ENCODE assay signal across 8 mouse cellular contexts in genomic region chr10:128084160-128084559, GRCm38 (mm10). TPM values are rescaled to one million over a fixed set of nuclear protein-coding genes. Genes with fewer than 3 reads are reported as not detected.
A peak's percentile ranks its signal among the peaks of the same experiment; 100 is the strongest.
DNase-seq lines count a peak whose midpoint lies in the region; ATAC-seq and TF ChIP-seq lines count a peak whose summit lies in the region.

No protein-coding gene starts in this region.

- H3K4me1 ChIP-seq in heart, adult 2 months (ENCODE audit: control insufficient read depth, insufficient read depth, low read length): peaks cover 6% of the 10 kb centered on the region
- H3K4me1 ChIP-seq in CH12.LX (ENCODE audit: control insufficient read depth in 1 of 2, insufficient read depth in 2 of 2): peaks cover 3 to 44% of the 10 kb centered on the region in 2 experiments; a peak in 3 of 4 replicates
- peaks cover 3% of the 10 kb centered on the region; the same call in 1 of the 2 replicates for H3K4me1 ChIP-seq in forebrain, embryonic 11.5 days (replicated peaks; ENCODE audit: control insufficient read depth, insufficient read depth, low read length)
- H3K4me1 ChIP-seq in liver, embryonic 13.5 days (replicated peaks): peaks cover 54% of the 10 kb centered on the region

- no peak for TF ChIP-seq CTCF in heart, adult 2 months (IDR thresholded peaks at IDR 0.05)
- no peak for TF ChIP-seq CTCF in CH12.LX (conservative IDR thresholded peaks at IDR 0.05 in 1 of 2, IDR thresholded peaks at IDR 0.05 in 1 of 2; ENCODE audit: low read depth in 2 of 2, low read length in 2 of 2)

- in situ Hi-C loops in CH12.LX (cut with MboI; ENCODE audit: low pct_ligation_motif_present, low pct_unique_long_range_greater_than_20kb, low sequenced_read_pairs): no loop called here

- peaks cover 39% of the 10 kb centered on the region for H3K36me3 ChIP-seq in heart, adult 2 months (ENCODE audit: control insufficient read depth, insufficient read depth, low read length)
- peaks cover 37 to 49% of the 10 kb centered on the region in 2 experiments for H3K36me3 ChIP-seq in CH12.LX (replicated peaks in 1 of 2; ENCODE audit: control insufficient read depth in 1 of 2, insufficient read depth in 1 of 2, low read length in 1 of 2)
- peaks cover 22% of the 10 kb centered on the region for H3K36me3 ChIP-seq in forebrain, embryonic 11.5 days (ENCODE audit: control insufficient read depth, insufficient read depth, low read length)
- H3K36me3 ChIP-seq in liver, embryonic 13.5 days: peaks cover 52% of the 10 kb centered on the region

- intact Hi-C loops in heart, adult 2 months (cut with DNase I): no loop called here

- H3K27me3 ChIP-seq in heart, adult 2 months (ENCODE audit: control insufficient read depth, insufficient read depth, low read length): no peaks in the 10 kb centered on the region
- H3K27me3 ChIP-seq in CH12.LX (replicated peaks): no peaks in the 10 kb centered on the region
- no peaks in the 10 kb centered on the region for H3K27me3 ChIP-seq in forebrain, embryonic 11.5 days (ENCODE audit: control insufficient read depth, insufficient read depth, low read length)
- no peaks in the 10 kb centered on the region for H3K27me3 ChIP-seq in liver, embryonic 13.5 days

- DNase-seq in heart, adult 2 months: no peak
- DNase-seq in heart, adult 18-20 months: no peak
- DNase-seq in CH12.LX (ENCODE audit: extremely low read depth): no peak
- DNase-seq in forebrain, embryonic 11.5 days (ENCODE audit: low spot score): no peak
- DNase-seq in liver, embryonic 13.5 days: no peak
- DNase-seq in left cerebral cortex, adult 18-20 months (ENCODE audit: low spot score in 2 of 2): no peak
- DNase-seq in gastrocnemius, postnatal 10 days: no peak
- DNase-seq in yolk sac, embryonic 10.5 days (ENCODE audit: low spot score): no peak

- dilution Hi-C loops in CH12.LX (cut with MboI; ENCODE audit: extremely low pct_ligation_motif_present, extremely low pct_unique_long_range_greater_than_20kb, low sequenced_read_pairs): no loop called here

- peak overlapping the region; percentile 86 for H3K9ac ChIP-seq in heart, adult 2 months (ENCODE audit: low read depth, low read length)
- peak overlapping the region; percentile 98 for H3K9ac ChIP-seq in CH12.LX (ENCODE audit: insufficient read depth, low read depth)
- peak overlapping the region; percentile 98 for H3K9ac ChIP-seq in forebrain, embryonic 11.5 days (ENCODE audit: low read length)
- peak overlapping the region; percentile 97 for H3K9ac ChIP-seq in liver, embryonic 13.5 days

- 0 out of 2 replicates have a peak, but pooled peaks have one; percentile 22 for TF ChIP-seq POLR2A in heart, adult 2 months (IDR thresholded peaks at IDR 0.05; ENCODE audit: insufficient read depth, low read depth, low read length)
- no peak for TF ChIP-seq POLR2A in CH12.LX (IDR thresholded peaks at IDR 0.05; ENCODE audit: low read depth, low read length)

- WGBS in heart, adult 2 months: under 1% methylated on average over 3 of the region's 3 CpGs
- 13% methylated on average over 3 of the region's 3 CpGs for WGBS in forebrain, embryonic 11.5 days
- whole genome bisulfite sequencing in liver, embryonic 13.5 days (ENCODE audit: insufficient replicate concordance): 0% methylated on average over 3 of the region's 3 CpGs

- peaks cover 7% of the 10 kb centered on the region for H3K79me2 ChIP-seq in heart, adult 2 months (replicated peaks; ENCODE audit: control insufficient read depth, insufficient read depth, low read length)
- H3K79me2 ChIP-seq in CH12.LX (replicated peaks; ENCODE audit: control insufficient read depth, extremely low read depth, insufficient read depth, poor library complexity, severe bottlenecking): peaks cover 35% of the 10 kb centered on the region

- no peak for ATAC-seq in forebrain, embryonic 11.5 days (replicated peaks; ENCODE audit: low FRiP score)
- ATAC-seq in liver, embryonic 13.5 days (ENCODE audit: low read depth): no peak

- peak overlapping the region; percentile 94 for H3K27ac ChIP-seq in heart, adult 2 months
- no peak overlapping the region for H3K27ac ChIP-seq in CH12.LX (ENCODE audit: insufficient read depth, low read depth)
- no peak overlapping the region for H3K27ac ChIP-seq in forebrain, embryonic 11.5 days (ENCODE audit: low read depth, low read length)
- H3K27ac ChIP-seq in liver, embryonic 13.5 days: peak overlapping the region; percentile 87

- no peak for TF ChIP-seq RAD21 in CH12.LX (IDR thresholded peaks at IDR 0.05; ENCODE audit: low read depth, low read length)

- no peak for TF ChIP-seq EP300 in heart, adult 2 months (IDR thresholded peaks at IDR 0.05; ENCODE audit: insufficient read depth, low read depth, low read length)
- no peak for TF ChIP-seq EP300 in CH12.LX (IDR thresholded peaks at IDR 0.05; ENCODE audit: low read length)

- H3K4me3 ChIP-seq in heart, adult 2 months: peak overlapping the region; percentile 92
- H3K4me3 ChIP-seq in CH12.LX (replicated peaks in 1 of 3; ENCODE audit: low read depth in 2 of 3, low read length in 2 of 3, poor library complexity in 1 of 3): peak overlapping the region; percentile 94 to 98 (median 97)
- peak overlapping the region; percentile 97 for H3K4me3 ChIP-seq in forebrain, embryonic 11.5 days (ENCODE audit: low read depth, low read length)
- peak overlapping the region; percentile 96 for H3K4me3 ChIP-seq in liver, embryonic 13.5 days (replicated peaks)

- H3K9me3 ChIP-seq in CH12.LX (replicated peaks; ENCODE audit: low read length): no peaks in the 10 kb centered on the region
- H3K9me3 ChIP-seq in forebrain, embryonic 11.5 days (ENCODE audit: control insufficient read depth, low read length): no peaks in the 10 kb centered on the region
- H3K9me3 ChIP-seq in liver, embryonic 13.5 days (replicated peaks): no peaks in the 10 kb centered on the region

- H3K4me2 ChIP-seq in CH12.LX (ENCODE audit: insufficient read depth, low read depth, poor library complexity, severe bottlenecking): peak overlapping the region; percentile 27; the same call in 1 of the 2 replicates
- H3K4me2 ChIP-seq in forebrain, embryonic 11.5 days (ENCODE audit: low read depth, low read length, severe bottlenecking): peak overlapping the region; percentile 68
- peak overlapping the region; percentile 90 for H3K4me2 ChIP-seq in liver, embryonic 13.5 days

TF ChIP-seq in CH12.LX, 34 proteins besides CTCF, POLR2A, EP300 and RAD21:
- TF ChIP-seq IRF4 (IDR thresholded peaks at IDR 0.05; ENCODE audit: low read depth, low read length) (no peak), TBP (conservative IDR thresholded peaks at IDR 0.05; ENCODE audit: low read depth, low read length) (no peak), SIN3A (IDR thresholded peaks at IDR 0.05; ENCODE audit: low read length) (no peak), ZC3H11A (IDR thresholded peaks at IDR 0.05; ENCODE audit: low read depth, low read length) (no peak), ZMIZ1 (IDR thresholded peaks at IDR 0.05; ENCODE audit: low read depth, low read length) (no peak), PAX5 (IDR thresholded peaks at IDR 0.05; ENCODE audit: low read length) (no peak), MXI1 (IDR thresholded peaks at IDR 0.05; ENCODE audit: low read depth, low read length) (no peak), MAX (IDR thresholded peaks at IDR 0.05; ENCODE audit: low read length) (no peak), ETS1 (conservative IDR thresholded peaks at IDR 0.05; ENCODE audit: low read depth, low read length) (no peak)

RNA-seq across cellular contexts. Expression of gene Atp5b, which starts 1.1 kb away (rescaled TPM):
- total RNA-seq in heart, adult 2 months (2021): 1,000 to 10,000 TPM; 7,689 to 9,158 TPM
- 8,017 and 9,446 TPM in 2 replicates for polyA plus RNA-seq in heart, adult 2 months (2012; rRNA removed)
- total RNA-seq in heart, adult 18-20 months (2021): 1,000 to 10,000 TPM; 8,639 to 9,190 TPM
- total RNA-seq in CH12.LX (2012; rRNA removed) (1,695 and 1,781 TPM in 2 replicates), CH12.LX (2014; rRNA removed) (1,737 and 1,775 TPM in 2 replicates)
- polyA plus RNA-seq in CH12.LX (2012; ENCODE audit: insufficient read length, low read depth): 1,504 and 1,607 TPM in 2 replicates
- 2,200 and 2,324 TPM in 2 replicates for polyA plus RNA-seq in forebrain, embryonic 11.5 days (2014; fragmentation: Nextera tagmentation; extraction: Ambion mirVana)
- 2,036 and 2,215 TPM in 2 replicates for polyA plus RNA-seq in liver, embryonic 13.5 days (2015; fragmentation: Nextera tagmentation; extraction: Ambion mirVana)
- total RNA-seq in left cerebral cortex, adult 18-20 months (2021): 1,000 to 10,000 TPM; 1,718 to 1,797 TPM
- 1,000 to 10,000 TPM; 3,585 to 4,036 TPM for total RNA-seq in gastrocnemius, postnatal 10 days (2021)

RNA-seq across cellular contexts. Expression of gene Baz2a, which starts 7.2 kb away (rescaled TPM):
- total RNA-seq in heart, adult 2 months (2021): 10 to 100 TPM; 18.4 to 22.4 TPM
- polyA plus RNA-seq in heart, adult 2 months (2012; rRNA removed): 15.5 and 23.7 TPM in 2 replicates
- total RNA-seq in heart, adult 18-20 months (2021): 10 to 100 TPM; 19.0 to 20.3 TPM
- total RNA-seq in CH12.LX (2012; rRNA removed) (11.8 and 12.8 TPM in 2 replicates), CH12.LX (2014; rRNA removed) (4.5 and 5.4 TPM in 2 replicates)
- polyA plus RNA-seq in CH12.LX (2012; ENCODE audit: insufficient read length, low read depth): 29.5 and 34.0 TPM in 2 replicates
- polyA plus RNA-seq in forebrain, embryonic 11.5 days (2014; fragmentation: Nextera tagmentation; extraction: Ambion mirVana): 20.9 and 21.9 TPM in 2 replicates
- polyA plus RNA-seq in liver, embryonic 13.5 days (2015; fragmentation: Nextera tagmentation; extraction: Ambion mirVana): 5.8 and 6.7 TPM in 2 replicates
- 10 to 100 TPM; 40.3 to 40.4 TPM for total RNA-seq in left cerebral cortex, adult 18-20 months (2021)
- 10 to 100 TPM; 16.1 to 22.7 TPM for total RNA-seq in gastrocnemius, postnatal 10 days (2021)

RNA-seq across cellular contexts. Expression of gene Ptges3, which starts 25.4 kb away (rescaled TPM):
- 10 to 100 TPM; 96.0 to 97.3 TPM for total RNA-seq in heart, adult 2 months (2021)
- polyA plus RNA-seq in heart, adult 2 months (2012; rRNA removed): 16.3 and 19.2 TPM in 2 replicates
- total RNA-seq in heart, adult 18-20 months (2021): 100 to 1,000 TPM; 104 to 110 TPM
- total RNA-seq in CH12.LX (2012; rRNA removed) (124 and 176 TPM in 2 replicates), CH12.LX (2014; rRNA removed) (196 and 210 TPM in 2 replicates)
- 247 and 274 TPM in 2 replicates for polyA plus RNA-seq in CH12.LX (2012; ENCODE audit: insufficient read length, low read depth)
- polyA plus RNA-seq in forebrain, embryonic 11.5 days (2014; fragmentation: Nextera tagmentation; extraction: Ambion mirVana): 638 and 692 TPM in 2 replicates
- polyA plus RNA-seq in liver, embryonic 13.5 days (2015; fragmentation: Nextera tagmentation; extraction: Ambion mirVana): 380 and 439 TPM in 2 replicates
- 100 to 1,000 TPM; 137 to 142 TPM for total RNA-seq in left cerebral cortex, adult 18-20 months (2021)
- 10 to 100 TPM; 76.1 to 84.5 TPM for total RNA-seq in gastrocnemius, postnatal 10 days (2021)

RNA-seq across cellular contexts. Expression of gene Naca, which starts 48.8 kb away (rescaled TPM):
- 100 to 1,000 TPM; 436 to 544 TPM for total RNA-seq in heart, adult 2 months (2021)
- 204 and 212 TPM in 2 replicates for polyA plus RNA-seq in heart, adult 2 months (2012; rRNA removed)
- total RNA-seq in heart, adult 18-20 months (2021): 100 to 1,000 TPM; 462 to 532 TPM
- total RNA-seq in CH12.LX (2012; rRNA removed) (1,257 and 1,396 TPM in 2 replicates), CH12.LX (2014; rRNA removed) (1,670 and 1,798 TPM in 2 replicates)
- 1,330 and 1,397 TPM in 2 replicates for polyA plus RNA-seq in CH12.LX (2012; ENCODE audit: insufficient read length, low read depth)
- 855 and 939 TPM in 2 replicates for polyA plus RNA-seq in forebrain, embryonic 11.5 days (2014; fragmentation: Nextera tagmentation; extraction: Ambion mirVana)
- polyA plus RNA-seq in liver, embryonic 13.5 days (2015; fragmentation: Nextera tagmentation; extraction: Ambion mirVana): 599 and 646 TPM in 2 replicates
- 100 to 1,000 TPM; 337 to 359 TPM for total RNA-seq in left cerebral cortex, adult 18-20 months (2021)
- 100 to 1,000 TPM; 517 to 566 TPM for total RNA-seq in gastrocnemius, postnatal 10 days (2021)

Comparison
In these comparisons a context has a peak if more than half of its experiments do, and no peak if none do; other contexts are left out.
1. H3K27ac ChIP-seq: peak in heart, adult 2 months (single experiment) and liver, embryonic 13.5 days (single experiment); none in CH12.LX (single experiment) and forebrain, embryonic 11.5 days (single experiment).
2. H3K4me2 ChIP-seq: peak in every context shown above with its lines; median percentile 90 in liver, embryonic 13.5 days; 68 in forebrain, embryonic 11.5 days; 27 in CH12.LX.
3. Peak in every context shown above with its lines, with median percentiles within 50 percentile points of each other: H3K4me3 ChIP-seq and H3K9ac ChIP-seq.